Mouse (Mus musculus) heart, embryonic 13.5 days (tissue): ENCODE data around the gene Pex14. TPM values are rescaled to one million over a fixed set of nuclear protein-coding genes. Genes with fewer than 3 reads are reported as not detected.

Experiments used
- ATAC-seq: fragments of 200-750 bp; cut with Nextera tagmentation; 2 replicates; pipeline ENCODE4 v1.8.0; 2017; ENCODE audit warnings: moderate TSS enrichment; ENCODE audit not compliant: insufficient number of reproducible peaks, low FRiP score, low TSS enrichment; ENCODE audit errors: extremely low read depth
- H3K27ac ChIP-seq: fragments of 300-500 bp; sonication (generic); replicated peaks from 2 replicates; pipeline ENCODE4 v1.5.1; 2015; ENCODE audit warnings: moderate library complexity, mild to moderate bottlenecking, inconsistent platforms
- H3K27me3 ChIP-seq: fragments of 300-500 bp; sonication (generic); replicated peaks from 2 replicates; pipeline ENCODE4 v1.6.1; 2015; ENCODE audit warnings: mild to moderate bottlenecking, inconsistent platforms
- H3K36me3 ChIP-seq: fragments of 300-500 bp; sonication (generic); 2 replicates; pipeline ENCODE4 v1.6.1; 2015; ENCODE audit warnings: mild to moderate bottlenecking, inconsistent platforms
- H3K4me1 ChIP-seq: fragments of 300-500 bp; sonication (generic); 2 replicates; pipeline ENCODE4 v1.6.1; 2015; ENCODE audit warnings: inconsistent platforms
- H3K4me2 ChIP-seq: fragments of 300-500 bp; sonication (generic); 2 replicates; pipeline ENCODE4 v1.6.1; 2015; ENCODE audit warnings: inconsistent platforms, mild to moderate bottlenecking, moderate library complexity
- H3K4me3 ChIP-seq: fragments of 300-500 bp; sonication (generic); 2 replicates; pipeline ENCODE4 v1.5.1; 2015; ENCODE audit warnings: moderate library complexity, mild to moderate bottlenecking, inconsistent platforms
- H3K9ac ChIP-seq: fragments of 300-500 bp; sonication (generic); 2 replicates; pipeline ENCODE4 v1.6.1; 2015; ENCODE audit warnings: inconsistent platforms, mild to moderate bottlenecking, moderate library complexity
- H3K9me3 ChIP-seq: fragments of 300-500 bp; sonication (generic); 2 replicates; pipeline ENCODE4 v1.6.1; 2016; ENCODE audit warnings: inconsistent platforms
- WGBS: fragments of 180-500 bp; shearing (Covaris S2); methylation state at CpG from one replicate; pipeline ENCODE4 v1.1.7; 2015; ENCODE audit warnings: mixed read lengths; 5-methylcytosine and 5-hydroxymethylcytosine counted together
- polyA plus RNA-seq: library from polyadenylated mRNA; unstranded; fragments of >200 nt; fragmentation: Nextera tagmentation; extraction: Ambion mirVana; gene quantifications from 2 replicates; pipeline ENCODE4 v1.2.1, GENCODE M21; 2015

The Pex14 gene
- polyA plus RNA-seq: 39.7 and 43.0 TPM in 2 replicates

DNA sequence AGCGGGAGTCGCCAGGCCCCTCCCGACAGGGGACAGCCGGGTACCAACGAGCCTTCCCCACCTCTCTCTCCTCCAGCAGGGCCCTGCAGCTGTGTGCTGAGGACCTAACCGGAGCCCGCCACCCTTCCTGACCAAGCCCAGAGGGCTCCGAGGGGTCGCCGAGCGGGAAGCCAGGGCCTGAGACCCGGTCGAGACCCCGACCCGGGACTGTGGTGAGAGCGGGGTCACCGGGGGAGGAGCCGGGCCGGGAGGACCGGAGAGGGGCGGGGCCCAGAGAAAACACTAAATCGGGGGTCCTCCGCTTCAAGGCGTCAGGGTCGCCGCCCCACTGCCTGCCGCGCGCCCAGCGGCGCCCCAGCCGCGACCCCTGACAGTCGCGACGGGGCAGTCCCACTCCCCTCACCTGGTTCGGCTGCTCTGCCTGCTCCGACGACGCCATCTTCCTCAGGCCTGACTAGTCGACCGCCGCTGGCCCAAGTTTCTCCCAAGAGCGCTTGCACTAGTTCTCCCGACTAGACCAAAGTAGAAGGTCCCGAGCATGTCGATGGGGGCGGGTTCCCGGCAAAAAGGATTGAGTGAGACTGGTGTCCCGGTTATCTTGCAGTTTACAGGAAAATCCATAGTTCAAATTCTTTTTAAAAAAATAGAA is at the start of gene Pex14:
TSS of gene Pex14 (minus strand) at position 508 of the 649 bp plus-strand sequence.
- peak within 1 kb of the TSS; percentile 99 for H3K4me3 ChIP-seq
- under 1% methylated on average over 50 of the region's 50 CpGs for WGBS
- ATAC-seq: peak; percentile 80
- H3K9ac ChIP-seq: peak within 1 kb of the TSS; percentile 96
- H3K9me3 ChIP-seq: no peaks in the 10 kb centered on the region
- H3K4me2 ChIP-seq: peak within 1 kb of the TSS; percentile 98
- H3K27ac ChIP-seq: peak within 1 kb of the TSS; percentile 46
- H3K4me1 ChIP-seq: peaks cover 23% of the 10 kb centered on the region
- no peaks in the 10 kb centered on the region for H3K27me3 ChIP-seq
- H3K36me3 ChIP-seq: peaks cover 3% of the 10 kb centered on the region; the same call in 1 of the 2 replicates

DNA sequence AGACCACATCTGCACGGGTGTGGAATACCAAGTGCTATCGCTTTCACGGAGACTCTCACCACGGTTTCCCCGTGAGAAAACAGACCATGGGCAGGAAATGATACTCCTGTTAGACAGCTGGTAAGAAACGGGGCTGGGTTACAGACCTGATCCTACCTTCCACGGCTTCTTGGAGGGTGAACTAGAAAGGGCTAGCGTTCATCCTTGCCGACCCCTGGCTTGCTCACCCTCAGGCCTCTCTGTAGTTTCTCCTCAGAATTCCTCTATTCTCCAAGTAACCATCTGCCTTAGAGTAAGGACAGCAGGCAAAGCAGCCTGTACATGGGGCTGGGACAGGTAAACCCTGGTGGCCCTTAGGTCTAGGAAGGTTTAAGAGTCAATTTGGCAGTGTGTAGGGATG is 49.5 kb upstream of the Pex14 start:
- H3K9ac ChIP-seq: no peak overlapping the region
- H3K36me3 ChIP-seq: peaks cover 53% of the 10 kb centered on the region
- peaks cover 12% of the 10 kb centered on the region for H3K4me1 ChIP-seq
- H3K4me3 ChIP-seq: no peak overlapping the region
- ATAC-seq: no peak
- no peak overlapping the region for H3K27ac ChIP-seq
- no peak overlapping the region for H3K4me2 ChIP-seq
- H3K27me3 ChIP-seq: no peaks in the 10 kb centered on the region
- WGBS: 79% methylated on average over 9 of the region's 9 CpGs
- H3K9me3 ChIP-seq: no peaks in the 10 kb centered on the region

DNA sequence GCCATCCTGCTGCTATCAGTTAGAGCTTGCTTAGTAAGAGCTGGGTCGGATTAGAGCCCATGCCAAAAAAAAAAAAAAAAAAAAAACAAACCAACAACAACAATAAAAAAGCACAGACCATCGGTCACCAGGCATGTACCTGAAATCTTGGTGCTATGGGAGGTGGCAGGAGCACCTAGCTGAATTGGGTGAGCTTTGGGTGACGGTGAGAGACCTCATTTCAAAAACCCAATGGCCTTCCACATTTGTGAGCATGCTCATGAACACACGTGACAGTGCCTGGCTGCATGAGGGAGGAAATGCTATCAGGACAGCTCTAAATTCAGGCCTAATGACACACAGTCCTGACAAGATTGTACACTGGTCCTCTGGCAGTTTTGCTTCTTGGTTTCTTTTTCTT is 48.4 kb upstream of the Pex14 start:
- H3K27ac ChIP-seq: no peak overlapping the region
- ATAC-seq: no peak
- H3K27me3 ChIP-seq: 0 out of 2 replicates have a peak, but pooled peaks cover 5% of the 10 kb centered on the region
- H3K9me3 ChIP-seq: no peaks in the 10 kb centered on the region
- H3K4me1 ChIP-seq: peaks cover 12% of the 10 kb centered on the region
- peaks cover 42% of the 10 kb centered on the region for H3K36me3 ChIP-seq
- no peak overlapping the region for H3K4me3 ChIP-seq
- H3K9ac ChIP-seq: no peak overlapping the region
- WGBS: 69% methylated on average over 4 of the region's 4 CpGs
- H3K4me2 ChIP-seq: no peak overlapping the region

DNA sequence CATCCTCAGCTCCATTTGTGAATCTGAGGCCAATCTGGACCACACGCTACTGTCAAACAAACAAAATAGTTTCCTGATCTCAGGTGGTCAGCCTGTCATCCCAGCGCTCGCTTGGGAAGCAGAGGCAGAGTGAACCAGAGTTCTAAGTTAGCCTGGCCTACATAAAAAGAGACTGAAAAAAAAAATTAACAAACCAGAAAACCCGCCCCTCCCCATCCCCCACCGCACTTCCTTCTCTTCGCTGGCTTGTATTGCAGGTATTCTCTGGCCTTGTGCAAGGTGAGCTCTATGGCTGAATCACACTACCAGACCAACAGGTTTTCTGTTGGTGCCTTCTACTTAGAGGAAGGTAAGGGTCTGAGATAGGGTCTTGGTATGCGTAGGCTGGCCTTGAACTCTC is 47.9 kb upstream of the Pex14 start:
- Histone ChIP-seq H3K4me1 (peaks cover 12% of the 10 kb centered on the region), H3K9ac (no peak overlapping the region), H3K9me3 (no peaks in the 10 kb centered on the region), H3K27me3 (0 out of 2 replicates have a peak, but pooled peaks cover 5% of the 10 kb centered on the region), H3K27ac (no peak overlapping the region), H3K4me3 (no peak overlapping the region), H3K36me3 (peaks cover 36% of the 10 kb centered on the region), H3K4me2 (no peak overlapping the region)
- 77% methylated on average over 7 of the region's 7 CpGs for WGBS
- ATAC-seq: no peak

DNA sequence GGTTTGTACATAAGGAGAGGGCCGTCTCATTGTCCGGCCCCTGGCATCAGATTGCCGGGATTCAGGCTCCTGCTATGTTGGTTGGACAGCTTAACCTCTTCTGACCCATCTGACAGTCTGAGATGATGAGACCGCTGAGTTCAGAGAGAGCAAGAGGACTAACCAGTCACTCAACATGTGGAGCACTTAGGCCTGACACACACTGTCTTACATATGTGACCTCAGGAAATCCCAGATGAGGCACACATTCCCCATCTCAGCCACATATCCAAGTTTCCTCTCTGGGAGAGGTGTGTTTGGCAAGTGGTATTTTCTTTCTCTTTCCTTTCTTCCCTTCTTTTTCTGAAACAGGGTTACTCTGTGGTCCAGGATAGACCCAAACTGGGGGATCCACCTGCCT is 45.5 kb upstream of the Pex14 start:
- ATAC-seq: no peak
- peaks cover 13% of the 10 kb centered on the region for H3K36me3 ChIP-seq

DNA sequence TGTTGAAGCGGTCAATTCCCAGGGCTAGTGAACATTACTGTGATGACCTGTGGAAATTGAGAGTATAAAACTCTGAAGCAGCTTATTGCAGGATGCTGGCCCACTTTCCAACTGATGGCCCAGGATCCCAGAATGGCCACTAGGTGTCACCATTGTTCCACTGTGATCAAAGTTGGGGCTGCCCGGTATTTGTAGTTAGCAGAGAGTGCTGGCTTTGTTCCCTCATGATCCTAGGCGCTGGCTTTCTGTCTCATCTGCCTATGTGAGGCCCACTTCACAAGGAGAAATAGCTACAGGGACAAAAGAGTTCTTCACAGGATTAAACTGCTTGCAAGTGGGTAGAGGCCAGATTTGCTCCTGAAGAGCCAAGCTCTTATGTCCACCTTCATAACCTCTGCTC is 44.8 kb upstream of the Pex14 start:
- no peak for ATAC-seq
- H3K4me1 ChIP-seq: peaks cover 12% of the 10 kb centered on the region
- 2% methylated on average over 3 of the region's 3 CpGs for WGBS
- H3K9ac ChIP-seq: no peak overlapping the region
- H3K9me3 ChIP-seq: no peaks in the 10 kb centered on the region
- no peak overlapping the region for H3K4me2 ChIP-seq
- no peak overlapping the region for H3K27ac ChIP-seq
- H3K36me3 ChIP-seq: peaks cover 6% of the 10 kb centered on the region
- H3K4me3 ChIP-seq: no peak overlapping the region
- H3K27me3 ChIP-seq: 0 out of 2 replicates have a peak, but pooled peaks cover 5% of the 10 kb centered on the region

More for the DNA sequence above, 45.5 kb upstream of the Pex14 start:
- Histone ChIP-seq H3K27me3 (0 out of 2 replicates have a peak, but pooled peaks cover 5% of the 10 kb centered on the region), H3K4me2 (no peak overlapping the region), H3K9me3 (no peaks in the 10 kb centered on the region), H3K9ac (no peak overlapping the region), H3K4me3 (no peak overlapping the region), H3K27ac (no peak overlapping the region), H3K4me1 (peaks cover 12% of the 10 kb centered on the region)
- WGBS: 77% methylated on average over 4 of the region's 4 CpGs

DNA sequence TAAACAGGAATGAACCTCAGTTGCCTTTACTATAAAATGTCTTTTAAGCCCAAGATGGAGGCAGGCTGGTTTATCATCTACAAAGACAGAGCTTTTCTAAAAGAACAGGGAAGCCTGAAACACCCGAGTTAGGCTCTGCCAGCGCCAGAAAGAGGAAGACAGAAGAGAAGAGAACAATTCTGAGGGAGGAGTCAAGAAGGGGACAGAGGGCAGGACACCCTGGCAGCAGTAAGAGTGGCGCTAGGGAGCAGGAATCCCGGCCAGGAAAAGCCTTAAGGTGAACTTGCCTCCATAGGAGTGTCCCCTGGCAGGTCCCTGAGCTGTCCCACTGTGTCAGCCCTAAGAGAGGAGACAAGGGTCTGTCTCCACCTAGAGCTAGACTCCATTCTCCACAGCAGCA is 43.9 kb upstream of the Pex14 start:
- Histone ChIP-seq H3K4me1 (peaks cover 12% of the 10 kb centered on the region), H3K4me3 (no peak overlapping the region), H3K36me3 (no peaks in the 10 kb centered on the region), H3K9ac (no peak overlapping the region), H3K27me3 (0 out of 2 replicates have a peak, but pooled peaks cover 5% of the 10 kb centered on the region), H3K9me3 (no peaks in the 10 kb centered on the region), H3K4me2 (no peak overlapping the region), H3K27ac (no peak overlapping the region)
- 22% methylated on average over 4 of the region's 4 CpGs for WGBS
- ATAC-seq: no peak

DNA sequence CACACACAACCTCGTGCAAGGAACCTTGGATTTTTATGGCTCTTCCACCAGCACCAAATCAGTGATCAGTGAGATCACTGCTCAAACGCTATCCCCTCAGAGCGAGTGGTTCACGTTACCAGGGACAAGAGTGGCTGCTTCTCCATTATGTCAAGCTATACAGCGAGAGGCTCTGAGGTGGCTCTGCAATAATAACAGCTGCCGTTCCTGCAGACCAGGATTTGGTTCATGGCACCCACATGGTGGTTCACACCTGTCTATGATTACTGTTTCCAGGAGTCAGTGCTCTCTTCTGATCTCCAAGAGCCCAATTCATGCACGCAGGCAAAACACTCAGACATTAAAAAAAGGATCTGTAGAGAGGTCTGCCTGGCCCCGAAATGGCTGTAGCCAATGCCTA is 38.8 kb upstream of the Pex14 start:
- no peak overlapping the region for H3K27ac ChIP-seq

DNA sequence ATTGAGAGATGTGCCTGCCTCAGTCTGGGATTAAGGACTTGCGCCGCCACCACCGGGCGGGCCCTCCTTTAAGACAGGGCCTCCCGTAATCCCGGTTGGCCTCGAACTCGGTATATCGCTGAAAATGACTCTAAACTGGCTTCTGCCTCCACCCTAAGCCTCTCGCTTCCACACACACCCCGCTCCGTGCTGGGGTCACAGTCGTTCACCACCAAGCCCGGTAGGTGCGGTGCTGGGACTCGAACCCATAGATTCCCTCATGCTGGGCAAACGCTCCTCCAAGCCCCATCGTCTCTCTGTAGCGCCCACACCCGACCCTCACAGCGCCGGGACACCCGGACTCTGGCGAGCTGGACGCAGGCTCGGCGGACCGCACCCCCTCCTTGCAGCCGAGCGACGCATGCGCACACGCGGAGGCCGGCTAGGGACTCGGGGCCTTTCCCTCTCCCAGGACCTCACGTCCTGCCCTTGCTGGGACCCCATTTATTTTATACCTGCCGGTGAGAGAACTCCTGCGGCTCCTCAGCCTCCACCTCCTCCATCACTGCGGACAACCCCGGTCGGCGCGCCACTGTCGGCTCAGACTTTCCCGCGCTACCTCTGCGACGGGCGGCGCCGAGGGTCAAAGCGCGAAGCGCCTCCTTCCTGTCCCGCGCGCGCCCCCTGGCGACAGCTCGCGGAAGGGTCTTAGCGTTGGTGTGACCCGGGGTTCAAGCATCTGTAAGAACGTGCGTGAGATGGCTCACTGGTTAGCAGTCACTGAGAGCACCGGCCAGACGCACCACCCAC is 37.5 kb upstream of the Pex14 start, which contains the start of gene Cenps:
TSS of gene Cenps (minus strand) at position 648 of the 789 bp plus-strand sequence.
- H3K36me3 ChIP-seq: no peaks in the 10 kb centered on the region; the same call in 1 of the 2 replicates
- WGBS: 1% methylated on average over 68 of the region's 68 CpGs
- no peaks in the 10 kb centered on the region for H3K27me3 ChIP-seq
- H3K4me3 ChIP-seq: peak within 1 kb of the TSS; percentile 74
- H3K9ac ChIP-seq: peak within 1 kb of the TSS; percentile 88
- H3K4me2 ChIP-seq: peak within 1 kb of the TSS; percentile 88
- H3K4me1 ChIP-seq: peaks cover 9% of the 10 kb centered on the region
- peak; percentile 74 for ATAC-seq
- no peaks in the 10 kb centered on the region for H3K9me3 ChIP-seq
- H3K27ac ChIP-seq: peak within 1 kb of the TSS; percentile 87

More for the DNA sequence above, 38.8 kb upstream of the Pex14 start:
- H3K36me3 ChIP-seq: no peaks in the 10 kb centered on the region
- peaks cover 9% of the 10 kb centered on the region for H3K4me1 ChIP-seq
- 80% methylated on average over 8 of the region's 8 CpGs for whole genome bisulfite sequencing
- no peak overlapping the region for H3K4me3 ChIP-seq
- ATAC-seq: no peak
- H3K4me2 ChIP-seq: no peak overlapping the region
- no peak overlapping the region for H3K9ac ChIP-seq
- H3K27me3 ChIP-seq: 0 out of 2 replicates have a peak, but pooled peaks cover 2% of the 10 kb centered on the region
- no peaks in the 10 kb centered on the region for H3K9me3 ChIP-seq

DNA sequence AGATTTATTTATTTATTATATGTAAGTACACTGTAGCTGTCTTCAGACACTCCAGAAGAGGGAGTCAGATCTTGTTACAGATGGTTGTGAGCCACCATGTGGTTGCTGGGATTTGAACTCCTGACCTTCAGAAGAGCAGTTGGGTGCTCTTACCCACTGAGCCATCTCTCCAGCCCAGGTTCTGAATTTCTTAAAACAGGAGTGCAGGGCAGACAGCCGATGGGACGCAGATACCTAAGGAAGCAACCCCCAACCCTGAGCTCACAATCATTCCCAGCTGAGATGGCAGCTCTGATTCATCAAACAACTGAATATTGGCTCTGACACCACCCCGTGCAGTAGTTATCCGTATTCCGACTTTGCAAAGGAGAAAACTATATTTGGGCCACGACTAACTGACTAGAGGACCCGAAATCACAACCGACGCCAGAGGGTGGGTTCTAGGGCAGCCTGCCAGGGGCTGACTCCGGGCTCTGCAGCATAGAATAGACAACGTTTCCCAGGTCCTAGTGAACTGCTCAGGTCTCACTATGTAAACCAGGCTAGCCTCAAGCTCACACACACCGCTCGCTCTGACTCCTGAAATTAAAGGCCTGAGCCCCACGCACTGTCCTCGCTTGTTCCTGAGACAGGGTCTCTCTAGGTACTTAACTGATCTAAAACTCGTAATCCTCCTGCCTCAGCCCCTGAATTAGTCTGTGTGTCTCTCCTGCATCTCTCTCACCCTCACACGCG is 36.6 kb upstream of the Pex14 start:
- peak overlapping the region; percentile 88 for H3K4me2 ChIP-seq
- peaks cover 9% of the 10 kb centered on the region for H3K4me1 ChIP-seq
- no peak for ATAC-seq
- no peaks in the 10 kb centered on the region for H3K27me3 ChIP-seq
- peak overlapping the region; percentile 88 for H3K9ac ChIP-seq
- peak overlapping the region; percentile 74 for H3K4me3 ChIP-seq
- H3K27ac ChIP-seq: peak overlapping the region; percentile 87; the same call in 1 of the 2 replicates
- 69% methylated on average over 18 of the region's 18 CpGs for WGBS
- H3K36me3 ChIP-seq: peaks cover 6% of the 10 kb centered on the region
- H3K9me3 ChIP-seq: no peaks in the 10 kb centered on the region

DNA sequence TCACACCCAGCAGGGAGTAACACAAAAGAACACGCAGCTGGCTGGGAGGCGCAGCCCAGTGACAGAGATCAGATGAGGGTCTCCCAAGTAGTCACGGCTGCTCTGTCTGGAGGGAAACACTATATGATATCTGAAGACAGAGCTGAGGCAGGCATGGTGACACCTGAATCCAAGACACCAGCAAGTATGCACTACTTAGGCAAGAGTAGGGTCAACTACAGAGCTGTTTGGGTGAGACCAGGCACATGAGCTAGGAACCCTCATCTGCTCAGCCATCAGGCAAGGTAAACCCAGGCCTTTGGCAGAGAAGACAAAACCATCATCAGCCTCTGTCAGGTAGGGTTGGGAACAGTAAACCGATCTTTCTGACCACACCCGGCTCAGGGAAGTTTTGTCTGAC is 33.7 kb upstream of the Pex14 start:
- no peak for ATAC-seq
- H3K4me2 ChIP-seq: no peak overlapping the region

More for the DNA sequence above, 33.7 kb upstream of the Pex14 start:
- no peaks in the 10 kb centered on the region for H3K27me3 ChIP-seq
- H3K36me3 ChIP-seq: peaks cover 31% of the 10 kb centered on the region
- no peaks in the 10 kb centered on the region for H3K9me3 ChIP-seq
- WGBS: 83% methylated on average over 5 of the region's 5 CpGs
- peaks cover 9% of the 10 kb centered on the region for H3K4me1 ChIP-seq
- H3K9ac ChIP-seq: no peak overlapping the region
- H3K4me3 ChIP-seq: no peak overlapping the region
- no peak overlapping the region for H3K27ac ChIP-seq
